24 mouse cellular contexts compared by ENCODE assay signal in genomic region chr6:55240591-55241260, GRCm38 (mm10). TPM values are rescaled to one million over a fixed set of nuclear protein-coding genes. Genes with fewer than 3 reads are reported as not detected.
DNase-seq lines count a peak whose midpoint lies in the region; ATAC-seq lines count a peak whose summit lies in the region.
"Had no signal": no experiment of that assay in that cellular context is flagged by ENCODE, and none has a peak within 500 bp of the region (broad histone marks: within the 10 kb centered on the region; RNA-seq: fewer than 3 reads in every experiment).

No protein-coding gene starts in this region.

- no peak overlapping the region for H3K9ac ChIP-seq in heart, embryonic 15.5 days
- H3K9ac ChIP-seq in heart, embryonic 11.5 days (ENCODE audit: low read depth, low read length): no peak overlapping the region
- H3K9ac ChIP-seq: embryonic facial prominence, embryonic 13.5 days; forebrain, embryonic 15.5 days; hindbrain, embryonic 14.5 days; liver, embryonic 14.5 days; neural tube, embryonic 15.5 days; stomach, embryonic 15.5 days had no signal

- peaks cover 23% of the 10 kb centered on the region for H3K4me1 ChIP-seq in heart, embryonic 15.5 days (replicated peaks)
- H3K4me1 ChIP-seq in heart, embryonic 11.5 days (ENCODE audit: control insufficient read depth, insufficient read depth, low read length): peaks cover 12% of the 10 kb centered on the region; the same call in 1 of the 2 replicates
- peaks cover 73% of the 10 kb centered on the region for H3K4me1 ChIP-seq in megakaryocyte, embryonic 14.5 days
- H3K4me1 ChIP-seq: forebrain, embryonic 10.5 days; forebrain, embryonic 15.5 days; stomach, embryonic 15.5 days had no signal

- H3K36me3 ChIP-seq in heart, embryonic 15.5 days: no peaks in the 10 kb centered on the region
- no peaks in the 10 kb centered on the region for H3K36me3 ChIP-seq in heart, embryonic 11.5 days (ENCODE audit: control insufficient read depth, insufficient read depth, low read length)
- no peaks in the 10 kb centered on the region for H3K36me3 ChIP-seq in megakaryocyte, embryonic 14.5 days (replicated peaks; ENCODE audit: low read length)
- H3K36me3 ChIP-seq: forebrain, embryonic 15.5 days; stomach, embryonic 15.5 days had no signal

- H3K9me3 ChIP-seq in heart, embryonic 15.5 days (replicated peaks): no peaks in the 10 kb centered on the region
- no peaks in the 10 kb centered on the region for H3K9me3 ChIP-seq in heart, embryonic 11.5 days (replicated peaks; ENCODE audit: control insufficient read depth, low read length)
- no peaks in the 10 kb centered on the region for H3K9me3 ChIP-seq in megakaryocyte, embryonic 14.5 days
- H3K9me3 ChIP-seq: embryonic facial prominence, embryonic 13.5 days; forebrain, embryonic 10.5 days; forebrain, embryonic 15.5 days; neural tube, embryonic 15.5 days; stomach, embryonic 15.5 days had no signal

- no peak for ATAC-seq in heart, embryonic 15.5 days (replicated peaks; ENCODE audit: insufficient number of reproducible peaks, insufficient read depth, low FRiP score, low read depth)
- no peak for ATAC-seq in heart, embryonic 11.5 days (replicated peaks; ENCODE audit: insufficient number of reproducible peaks, low FRiP score, low TSS enrichment)
- no peak for ATAC-seq in megakaryocyte, adult 5-6 weeks (ENCODE audit: poor library complexity, severe bottlenecking)
- ATAC-seq: forebrain, embryonic 15.5 days; intestine, postnatal 0 days had no signal

- 68% methylated on average over 9 of the region's 9 CpGs for WGBS in heart, embryonic 15.5 days
- 70% methylated on average over 9 of the region's 9 CpGs for WGBS in heart, embryonic 11.5 days (ENCODE audit: insufficient replicate concordance)

- H3K27me3 ChIP-seq in heart, embryonic 15.5 days: 0 out of 2 replicates have a peak, but pooled peaks cover 2% of the 10 kb centered on the region
- H3K27me3 ChIP-seq in heart, embryonic 11.5 days (ENCODE audit: control insufficient read depth, insufficient read depth, low read length): no peaks in the 10 kb centered on the region; the same call in 1 of the 2 replicates
- H3K27me3 ChIP-seq in megakaryocyte, embryonic 14.5 days (replicated peaks): peaks cover 1% of the 10 kb centered on the region
- H3K27me3 ChIP-seq: embryonic facial prominence, embryonic 13.5 days; forebrain, embryonic 15.5 days; neural tube, embryonic 15.5 days; stomach, embryonic 15.5 days had no signal

- H3K4me2 ChIP-seq in heart, embryonic 15.5 days: peak overlapping the region; percentile 53; the same call in 1 of the 2 replicates
- H3K4me2 ChIP-seq in heart, embryonic 11.5 days: no peak overlapping the region
- H3K4me2 ChIP-seq: embryonic facial prominence, embryonic 13.5 days; forebrain, embryonic 15.5 days; hindbrain, embryonic 14.5 days; neural tube, embryonic 15.5 days; stomach, embryonic 15.5 days had no signal

- peak; percentile 29 to 38 for DNase-seq in heart, adult 18-20 months
- no peak for DNase-seq in heart, adult 8-10 months (ENCODE audit: low spot score)
- no peak for DNase-seq in ovary, postnatal 14 days (ENCODE audit: low spot score)
- DNase-seq: adrenal gland, postnatal 14 days; cerebellum, adult 11-12 months; cerebellum, postnatal 10 days; left cerebral cortex, postnatal 4 days; liver; lung, adult 2 months; lung, postnatal 14 days; midbrain, embryonic 14.5 days had no signal

- H3K27ac ChIP-seq in heart, embryonic 15.5 days: peak overlapping the region; percentile 88
- H3K27ac ChIP-seq in heart, embryonic 11.5 days (ENCODE audit: low read depth, low read length): no peak overlapping the region
- H3K27ac ChIP-seq: forebrain, embryonic 10.5 days; forebrain, embryonic 15.5 days; hindbrain, embryonic 14.5 days; liver, embryonic 14.5 days; neural tube, embryonic 15.5 days; stomach, embryonic 15.5 days had no signal

- H3K4me3 ChIP-seq in heart, embryonic 15.5 days: no peak overlapping the region
- H3K4me3 ChIP-seq in heart, embryonic 11.5 days (ENCODE audit: low read depth, low read length): no peak overlapping the region
- H3K4me3 ChIP-seq in megakaryocyte, embryonic 14.5 days (replicated peaks): peak overlapping the region; percentile 19
- H3K4me3 ChIP-seq: embryonic facial prominence, embryonic 13.5 days; forebrain, embryonic 10.5 days; forebrain, embryonic 15.5 days; neural tube, embryonic 15.5 days; stomach, embryonic 15.5 days had no signal

RNA-seq across cellular contexts. Expression of gene Mindy4, which starts 37.5 kb away (rescaled TPM):
- total RNA-seq in heart, adult 18-20 months (2021): 1 to 10 TPM; 3.7 to 6.7 TPM
- 1 to 10 TPM; 3.7 to 6.6 (median 4.6) TPM for total RNA-seq in heart, adult 8-10 months (2022)
- polyA plus RNA-seq in heart, embryonic 15.5 days (2015; fragmentation: Nextera tagmentation; extraction: Ambion mirVana): 6.2 and 7.7 TPM in 2 replicates
- polyA plus RNA-seq in heart, embryonic 11.5 days (2014; fragmentation: Nextera tagmentation; extraction: Ambion mirVana): 8.0 and 9.2 TPM in 2 replicates
- 0.10 TPM in 1 of 2 replicates, not detected in the other for polyA plus RNA-seq in megakaryocyte, embryonic 14.5 days (2012; ENCODE audit: insufficient read depth, low replicate concordance)
- 0.27 and 0.54 TPM in 2 replicates for total RNA-seq in megakaryocyte, adult 5-6 weeks (2015)
- 0.26 and 1.1 TPM in 2 replicates for total RNA-seq in megakaryocyte, adult 5-6 weeks (2017)
- total RNA-seq: monocyte, adult 5-6 weeks had no signal

Comparison
In these comparisons a context has a peak if more than half of its experiments do, and no peak if none do; other contexts are left out.
1. DNase-seq: peak in heart, adult 18-20 months (2 of 2); none in heart, adult 8-10 months (single experiment) and ovary, postnatal 14 days (single experiment).